Mouse (Mus musculus) lung, embryonic 14.5 days (tissue): ENCODE data around the gene Raph1. TPM values are rescaled to one million over a fixed set of nuclear protein-coding genes. Genes with fewer than 3 reads are reported as not detected.

Experiments used
- ATAC-seq: fragments of 200-750 bp; cut with Nextera tagmentation; 2 replicates; pipeline ENCODE4 v1.8.0; 2017; ENCODE audit warnings: mild to moderate bottlenecking, moderate TSS enrichment, moderate library complexity; ENCODE audit not compliant: insufficient read depth
- DNase-seq: peaks from one replicate; pipeline ENCODE4 v3.0.0-alpha.2; 2015
- H3K27ac ChIP-seq: fragments of 300-500 bp; sonication (generic); 2 replicates; pipeline ENCODE4 v1.5.1; 2014; ENCODE audit warnings: low read depth, mild to moderate bottlenecking, moderate library complexity
- H3K27me3 ChIP-seq: fragments of 300-500 bp; sonication (generic); 2 replicates; pipeline ENCODE4 v1.6.1; 2014; ENCODE audit warnings: low read length, control low read depth; ENCODE audit not compliant: insufficient read depth
- H3K36me3 ChIP-seq: fragments of 300-500 bp; sonication (generic); 2 replicates; pipeline ENCODE4 v1.6.1; 2014; ENCODE audit warnings: control low read depth; ENCODE audit not compliant: insufficient read depth
- H3K4me1 ChIP-seq: fragments of 300-500 bp; sonication (generic); 2 replicates; pipeline ENCODE4 v1.6.1; 2014; ENCODE audit warnings: antibody characterized with exemption, control low read depth; ENCODE audit not compliant: insufficient read depth
- H3K4me2 ChIP-seq: fragments of 300-500 bp; sonication (generic); 2 replicates; pipeline ENCODE4 v1.6.1; 2014; ENCODE audit warnings: mild to moderate bottlenecking
- H3K4me3 ChIP-seq: fragments of 300-500 bp; sonication (generic); 2 replicates; pipeline ENCODE4 v1.5.1; 2014; ENCODE audit warnings: low read depth, low read length
- H3K9ac ChIP-seq: fragments of 300-500 bp; sonication (generic); 2 replicates; pipeline ENCODE4 v1.6.1; 2014
- H3K9me3 ChIP-seq: fragments of 300-500 bp; sonication (generic); 2 replicates; pipeline ENCODE4 v1.6.1; 2016; ENCODE audit warnings: low read depth, low read length, control low read depth
- CTCF ChIP-seq: IDR thresholded peaks from 2 replicates; pipeline ENCODE4 v1.5.1; 2016; ENCODE audit warnings: antibody characterized with exemption, low read depth
- WGBS: fragments of 180-500 bp; shearing (Covaris S2); extraction: QIAGEN DNeasy Blood & Tissue Kit; methylation state at CpG from one replicate; pipeline ENCODE4 v1.1.7; 2014; 5-methylcytosine and 5-hydroxymethylcytosine counted together
- polyA plus RNA-seq: library from polyadenylated mRNA; unstranded; fragments of >200 nt; fragmentation: Nextera tagmentation; extraction: Ambion mirVana; gene quantifications from 2 replicates; pipeline ENCODE4 v1.2.1, GENCODE M21; 2014

Raph1 gene
- polyA plus RNA-seq = 39.6 and 40.5 TPM in 2 replicates

DNA sequence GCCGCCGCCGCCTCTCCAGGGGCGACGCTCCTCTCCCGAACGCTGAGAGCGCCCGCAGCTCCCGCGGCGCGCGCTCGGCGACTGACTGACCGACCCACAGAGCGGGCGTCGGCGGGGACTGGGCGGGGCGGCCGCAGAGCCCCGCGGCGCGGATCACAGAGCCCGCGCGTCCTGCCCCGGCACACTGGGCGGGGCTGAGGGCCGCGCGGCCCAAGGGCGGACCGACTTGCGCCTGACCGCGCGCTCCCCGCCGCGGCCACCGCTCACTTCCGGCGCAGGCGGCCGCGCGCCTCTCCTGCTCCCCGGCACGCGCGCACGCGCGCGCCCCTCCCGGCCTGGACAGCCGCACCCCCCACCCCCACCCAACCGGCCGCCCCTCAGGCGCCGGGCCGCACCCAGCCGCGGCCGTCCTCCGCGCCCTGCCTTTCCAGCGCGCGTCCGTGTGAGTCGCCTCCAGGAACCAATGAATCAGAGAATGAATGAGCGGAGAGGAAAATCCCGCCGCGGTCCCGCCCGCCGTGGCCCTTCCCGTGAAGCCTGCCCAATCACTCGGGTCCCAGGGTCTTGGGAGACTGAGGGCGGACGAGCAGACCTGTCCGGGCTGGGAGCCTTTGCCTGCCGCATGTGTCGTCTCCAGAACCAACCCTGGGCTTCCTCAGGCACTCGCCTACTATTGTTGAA, at the start of gene Raph1:
TSS of gene Raph1 (minus strand) at position 474 of the 681 bp plus-strand sequence.
- H3K36me3 ChIP-seq = 0 out of 2 replicates have a peak, but pooled peaks cover 3% of the 10 kb centered on the region

DNA sequence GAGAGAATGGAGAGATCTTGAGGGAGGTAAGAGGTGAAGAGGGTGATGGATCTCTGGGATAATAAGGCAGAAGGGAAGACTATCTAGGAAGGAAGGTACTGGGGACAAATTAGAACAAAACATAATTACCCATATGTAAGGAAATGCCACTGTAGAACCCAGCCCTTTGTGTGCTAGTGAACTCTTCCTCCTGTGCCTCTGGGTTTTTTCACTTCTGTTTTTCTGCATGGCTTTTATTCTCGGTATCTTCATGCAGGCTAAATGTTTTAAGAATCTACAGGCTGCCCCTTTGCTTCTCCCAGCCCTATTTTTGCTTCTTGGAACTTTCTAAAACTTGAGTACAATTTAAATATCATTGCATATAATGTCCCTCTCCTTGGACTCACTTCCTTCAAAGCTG, 48.8 kb upstream of the Raph1 start:
- ATAC-seq = no peak
- Histone ChIP-seq H3K9me3 (no peaks in the 10 kb centered on the region), H3K4me3 (no peak overlapping the region), H3K27ac (no peak overlapping the region), H3K27me3 (no peaks in the 10 kb centered on the region), H3K4me2 (no peak overlapping the region), H3K4me1 (no peaks in the 10 kb centered on the region), H3K36me3 (no peaks in the 10 kb centered on the region), H3K9ac (no peak overlapping the region)
- TF ChIP-seq CTCF = no peak
- DNase-seq = no peak
- WGBS = 72% methylated on average over 1 of the region's 1 CpGs

More for the DNA sequence above, at the start of gene Raph1:
- Histone ChIP-seq H3K4me2 (peak within 1 kb of the TSS; percentile 76), H3K27me3 (no peaks in the 10 kb centered on the region), H3K9ac (peak within 1 kb of the TSS; percentile 92), H3K9me3 (no peaks in the 10 kb centered on the region), H3K4me3 (peak within 1 kb of the TSS; percentile 93), H3K4me1 (no peaks in the 10 kb centered on the region), H3K27ac (peak within 1 kb of the TSS; percentile 93)
- ATAC-seq (peak; percentile 99), DNase-seq (peak; percentile 97)
- no peak for TF ChIP-seq CTCF
- under 1% methylated on average over 75 of the region's 92 CpGs for WGBS

DNA sequence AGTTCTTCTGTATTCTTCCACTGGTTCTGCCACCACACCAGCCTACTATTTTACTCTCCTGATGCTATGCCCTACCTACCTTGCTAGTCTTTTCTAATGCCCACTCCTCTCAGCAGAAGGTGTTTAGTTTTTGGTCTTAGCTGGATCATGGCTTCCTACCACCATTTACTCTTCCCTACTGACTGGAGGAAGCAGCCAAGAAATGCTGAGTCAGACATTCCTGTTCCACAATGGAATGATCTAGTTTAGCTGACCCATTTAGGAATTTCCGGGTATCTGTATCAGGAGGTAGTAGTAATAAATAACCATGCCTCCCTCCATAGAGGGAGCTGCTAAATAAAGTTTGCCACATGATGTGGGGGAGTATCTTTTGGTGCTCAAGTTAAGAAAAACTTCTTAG, 48.0 kb upstream of the Raph1 start:
- no peaks in the 10 kb centered on the region for H3K27me3 ChIP-seq
- WGBS = 73% methylated on average over 1 of the region's 1 CpGs
- no peak overlapping the region for H3K9ac ChIP-seq
- H3K9me3 ChIP-seq = no peaks in the 10 kb centered on the region
- no peak overlapping the region for H3K4me3 ChIP-seq
- DNase-seq = no peak
- H3K4me1 ChIP-seq = no peaks in the 10 kb centered on the region
- no peak for TF ChIP-seq CTCF
- no peaks in the 10 kb centered on the region for H3K36me3 ChIP-seq
- no peak overlapping the region for H3K4me2 ChIP-seq
- ATAC-seq = no peak
- H3K27ac ChIP-seq = no peak overlapping the region

DNA sequence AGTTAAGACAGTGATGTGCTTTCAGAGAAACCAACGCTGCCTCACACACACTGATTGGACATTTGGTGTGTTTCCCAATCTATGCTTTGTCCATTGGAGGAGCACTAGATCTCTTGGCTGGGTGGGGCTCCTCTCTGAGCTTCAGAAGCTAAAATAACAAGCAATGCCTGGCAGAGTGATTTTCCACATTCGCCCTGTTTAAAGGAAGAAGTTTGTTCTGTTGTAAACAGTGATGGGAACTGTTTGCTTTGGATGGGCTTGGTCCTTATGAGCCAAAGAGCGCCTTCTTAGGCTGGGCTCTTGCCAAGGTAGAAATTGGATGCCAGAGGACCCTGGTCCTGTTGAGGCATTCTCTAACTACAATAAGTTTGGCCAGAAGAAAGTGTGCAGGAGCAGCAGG, 45.1 kb upstream of the Raph1 start:
- H3K9me3 ChIP-seq = no peaks in the 10 kb centered on the region
- no peaks in the 10 kb centered on the region for H3K36me3 ChIP-seq
- no peaks in the 10 kb centered on the region for H3K4me1 ChIP-seq
- no peak overlapping the region for H3K4me3 ChIP-seq
- no peak overlapping the region for H3K4me2 ChIP-seq
- 66% methylated on average over 3 of the region's 3 CpGs for WGBS
- no peak overlapping the region for H3K27ac ChIP-seq
- DNase-seq (no peak), ATAC-seq (no peak)
- H3K27me3 ChIP-seq = no peaks in the 10 kb centered on the region
- TF ChIP-seq CTCF = no peak
- H3K9ac ChIP-seq = no peak overlapping the region

DNA sequence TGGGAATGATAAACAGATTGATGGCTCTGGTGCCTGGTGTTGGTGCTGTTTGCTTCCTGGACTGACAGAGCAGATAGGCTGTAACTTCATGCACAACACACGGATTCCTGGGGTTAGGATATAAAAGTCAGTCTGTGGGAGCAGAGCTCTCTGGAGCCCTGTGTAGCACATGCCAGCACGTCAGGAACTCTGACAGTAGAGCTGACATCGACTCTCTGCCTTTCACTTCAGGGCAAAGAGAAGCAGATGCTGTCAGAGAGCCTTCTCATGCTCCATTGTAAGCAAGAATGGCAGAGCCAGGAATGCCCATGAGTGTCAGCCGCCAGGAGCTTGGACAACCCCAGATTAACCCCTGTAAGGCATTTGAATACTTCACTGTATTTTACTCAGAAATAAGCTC, 43.7 kb upstream of the Raph1 start:
- 64% methylated on average over 4 of the region's 4 CpGs for WGBS
- Histone ChIP-seq H3K4me2 (no peak overlapping the region), H3K4me1 (no peaks in the 10 kb centered on the region), H3K9me3 (no peaks in the 10 kb centered on the region), H3K36me3 (no peaks in the 10 kb centered on the region), H3K27ac (no peak overlapping the region), H3K9ac (no peak overlapping the region), H3K27me3 (no peaks in the 10 kb centered on the region), H3K4me3 (no peak overlapping the region)
- ATAC-seq (no peak), DNase-seq (no peak)
- no peak for TF ChIP-seq CTCF

DNA sequence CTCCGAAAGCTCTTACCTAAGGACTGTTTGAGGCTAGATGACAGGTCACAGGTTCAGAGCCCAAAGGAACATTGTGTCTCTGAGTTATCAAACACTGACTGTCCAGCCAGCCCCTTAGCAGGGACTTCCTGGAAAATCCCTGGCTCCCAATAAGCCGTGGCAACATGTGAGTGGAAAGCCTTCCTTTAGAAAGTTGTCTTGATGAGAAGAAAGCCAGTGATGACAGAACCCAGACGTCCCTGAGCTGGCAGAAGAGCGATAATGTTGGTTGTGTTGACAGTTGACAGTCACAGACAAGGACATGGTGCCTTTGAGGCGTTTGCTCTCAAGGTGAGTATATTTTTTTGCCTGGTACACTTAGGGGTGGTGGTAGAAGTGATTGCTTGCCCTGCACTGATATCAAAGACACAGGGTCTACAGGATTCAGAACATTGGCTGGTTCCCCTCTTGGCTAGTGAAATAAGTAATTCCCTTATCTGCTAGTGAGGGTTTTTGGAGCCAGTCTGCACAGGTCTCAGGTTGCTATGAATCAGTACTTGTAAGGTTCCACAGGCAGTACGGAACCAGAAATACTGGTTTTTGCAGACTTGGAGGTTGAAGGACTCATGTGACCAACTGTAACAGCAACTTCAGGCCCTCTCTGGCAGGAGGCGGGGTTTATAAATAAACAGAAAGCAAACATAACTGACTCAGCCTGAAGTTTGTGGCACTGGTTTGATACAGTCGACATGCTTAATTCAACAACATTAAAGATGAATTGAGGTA, 42.3 kb upstream of the Raph1 start:
- Histone ChIP-seq H3K4me2 (no peak overlapping the region), H3K9me3 (no peaks in the 10 kb centered on the region), H3K27ac (peak overlapping the region; percentile 69), H3K4me3 (no peak overlapping the region), H3K4me1 (no peaks in the 10 kb centered on the region), H3K36me3 (no peaks in the 10 kb centered on the region), H3K27me3 (no peaks in the 10 kb centered on the region), H3K9ac (no peak overlapping the region)
- no peak for TF ChIP-seq CTCF
- DNase-seq (peak; percentile 78), ATAC-seq (peak; percentile 95)
- 54% methylated on average over 8 of the region's 8 CpGs for WGBS

DNA sequence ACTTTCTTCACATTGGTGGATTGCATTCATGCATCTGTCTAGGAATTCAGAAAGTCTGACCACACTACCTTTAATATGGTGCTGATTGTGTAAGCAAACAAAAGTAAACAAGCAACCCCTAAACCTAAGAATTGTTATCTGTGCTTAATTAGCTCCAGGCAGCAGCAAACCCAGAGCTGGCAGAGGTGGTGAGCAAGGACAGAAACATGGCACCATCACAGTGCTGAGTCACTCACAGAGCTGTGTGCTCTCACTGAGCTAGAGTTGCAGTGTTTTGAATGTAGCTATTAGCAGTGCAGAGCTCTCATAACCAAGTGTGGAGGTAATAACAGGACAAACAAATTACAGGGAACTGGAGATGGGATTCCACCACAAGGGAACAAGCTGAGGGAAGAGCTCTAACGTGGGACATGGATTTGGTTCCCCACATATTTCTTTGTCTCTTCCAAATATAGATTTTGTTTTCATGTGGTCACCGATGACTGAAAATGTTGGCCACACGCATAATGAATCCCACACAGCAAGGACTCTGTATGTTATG, 37.6 kb upstream of the Raph1 start:
- no peak for TF ChIP-seq CTCF
- no peak overlapping the region for H3K4me3 ChIP-seq
- no peaks in the 10 kb centered on the region for H3K4me1 ChIP-seq
- no peak overlapping the region for H3K4me2 ChIP-seq
- DNase-seq (no peak), ATAC-seq (no peak)
- WGBS = 82% methylated on average over 3 of the region's 3 CpGs
- H3K27me3 ChIP-seq = no peaks in the 10 kb centered on the region
- H3K27ac ChIP-seq = no peak overlapping the region
- no peaks in the 10 kb centered on the region for H3K36me3 ChIP-seq
- H3K9me3 ChIP-seq = no peaks in the 10 kb centered on the region
- no peak overlapping the region for H3K9ac ChIP-seq
